Mouse (Mus musculus): Measurements from ENCODE around the gene P4hb. TPM values are rescaled to one million over a fixed set of nuclear protein-coding genes. Genes with fewer than 3 reads are reported as not detected.
"Not testable (repeated sequence)": the region's sequence is repeated elsewhere in the genome, so short reads cannot be mapped to it uniquely, and the experiment has no call there.

Gene P4hb
- total RNA-seq, 2 experiments from 2014 or later = 136 to 138 TPM

- intact Hi-C loops (cut with DNase I) = no loop called here
- no peak for DNase-seq (ENCODE audit: extremely low spot score in 1 of 2, low spot score in 2 of 2)
These were observed 52.0 kb downstream of the P4hb start for GRCm38 (mm10) chr11:120520967-120521540.

GRCm38 (mm10) chr11:120520498-120520897, 52.6 kb downstream of the P4hb start:
- intact Hi-C loops (cut with DNase I) = no loop called here
- DNase-seq (ENCODE audit: extremely low spot score in 1 of 2, low spot score in 2 of 2) = no peak

GRCm38 (mm10) chr11:120519738-120520137, 53.3 kb downstream of the P4hb start:
- intact Hi-C loops (cut with DNase I) = loop anchor here (2.0 kb wide), 1 partner anchor 53 kb away; the partner anchor contains the start of gene P4hb
- peak in 1 of 2 experiments; percentile 75 for DNase-seq (ENCODE audit: extremely low spot score in 1 of 2, low spot score in 2 of 2)

- DNase-seq (ENCODE audit: extremely low spot score in 1 of 2, low spot score in 2 of 2) = no peak
- intact Hi-C loops (cut with DNase I) = loop anchor here (2.0 kb wide), 1 partner anchor 54 kb away; the partner anchor contains the start of gene P4hb
These were observed 54.5 kb downstream of the P4hb start for GRCm38 (mm10) chr11:120518558-120518957.

- intact Hi-C loops (cut with DNase I) = loop anchor here (2.0 kb wide), 1 partner anchor 55 kb away; the partner anchor contains the start of gene P4hb
- peak; percentile 52 to 79 for DNase-seq (ENCODE audit: extremely low spot score in 1 of 2, low spot score in 2 of 2)
These were observed 55.0 kb downstream of the P4hb start for GRCm38 (mm10) chr11:120518027-120518426.

- no peak for DNase-seq (ENCODE audit: extremely low spot score in 1 of 2, low spot score in 2 of 2)
- intact Hi-C loops (cut with DNase I) = no loop called here
These were observed 55.9 kb downstream of the P4hb start for GRCm38 (mm10) chr11:120517147-120517546.

GRCm38 (mm10) chr11:120515611-120516010, 57.4 kb downstream of the P4hb start:
- peak; percentile 79 to 85 for DNase-seq (ENCODE audit: extremely low spot score in 1 of 2, low spot score in 2 of 2)
- intact Hi-C loops (cut with DNase I) = no loop called here

GRCm38 (mm10) chr11:120514262-120514661, 58.8 kb downstream of the P4hb start:
- DNase-seq (ENCODE audit: extremely low spot score in 1 of 2, low spot score in 2 of 2); intact Hi-C loops (cut with DNase I): not testable (repeated sequence)

GRCm38 (mm10) chr11:120512790-120513453, 60.1 kb downstream of the P4hb start:
- no peak for DNase-seq (ENCODE audit: extremely low spot score in 1 of 2, low spot score in 2 of 2)
- intact Hi-C loops (cut with DNase I) = no loop called here

- no peak for DNase-seq (ENCODE audit: extremely low spot score in 1 of 2, low spot score in 2 of 2)
- intact Hi-C loops (cut with DNase I) = no loop called here
These were observed 62.5 kb downstream of the P4hb start for GRCm38 (mm10) chr11:120510375-120511030.

Other genes with a start within 250 kb of the P4hb start
- gene Actg1, start 224.7 kb downstream of the P4hb start, total RNA-seq (2021) = 1,000 to 10,000 TPM; 2,375 to 2,523 TPM
- gene Fscn2, start 211.7 kb downstream of the P4hb start, total RNA-seq (2021) = not detected
- gene Faap100, start 194.5 kb downstream of the P4hb start, total RNA-seq (2021) = 10 to 100 TPM; 59.2 to 64.4 TPM
- 10 to 100 TPM; 63.1 to 70.3 TPM for gene Nploc4, start 135.5 kb downstream of the P4hb start, total RNA-seq (2021)
- not detected for gene Tspan10, start 130.6 kb downstream of the P4hb start, total RNA-seq (2021)
- gene Pde6g, start 119.8 kb downstream of the P4hb start, total RNA-seq (2021) = under 1 TPM; 0.24 to 0.34 TPM
- 10 to 100 TPM; 10.6 to 13.8 TPM for gene Oxld1, start 115.2 kb downstream of the P4hb start, total RNA-seq (2021)
- 10 to 100 TPM; 16.8 to 20.8 TPM for gene Ccdc137, start 115.1 kb downstream of the P4hb start, total RNA-seq (2021)
- gene Arl16, start 105.6 kb downstream of the P4hb start, total RNA-seq (2021) = 10 to 100 TPM; 60.9 to 61.0 TPM
- 10 to 100 TPM; 76.6 to 79.1 TPM for gene Mrpl12, start 88.6 kb downstream of the P4hb start, total RNA-seq (2021)
- gene Slc25a10, start 81.4 kb downstream of the P4hb start, total RNA-seq (2021) = 10 to 100 TPM; 23.4 to 26.6 TPM
- under 1 TPM in 1 of 2 experiments, not detected in 1; 0.26 TPM for gene Gcgr, start 42.6 kb downstream of the P4hb start, total RNA-seq (2021)
- gene Mcrip1, start 23.5 kb downstream of the P4hb start, total RNA-seq (2021) = 100 to 1,000 TPM; 103 to 110 TPM
- gene Ppp1r27, start 22.1 kb downstream of the P4hb start, total RNA-seq (2021) = not detected
- 100 to 1,000 TPM; 406 to 417 TPM for gene Arhgdia, start 8.4 kb upstream of the P4hb start, total RNA-seq (2021)
- 10 to 100 TPM; 69.3 to 76.5 TPM for gene Alyref, start 25.1 kb upstream of the P4hb start, total RNA-seq (2021)
- gene Anapc11, start 25.2 kb upstream of the P4hb start, total RNA-seq (2021) = 100 to 1,000 TPM; 102 to 110 TPM
- not detected for gene Npb, start 35.2 kb upstream of the P4hb start, total RNA-seq (2021)
- 100 to 1,000 TPM; 130 TPM for gene Pcyt2, start 44.7 kb upstream of the P4hb start, total RNA-seq (2021)
- gene Sirt7, start 52.0 kb upstream of the P4hb start, total RNA-seq (2021) = 10 to 100 TPM; 37.5 to 40.6 TPM
- 10 to 100 TPM; 84.4 to 84.7 TPM for gene Mafg, start 60.3 kb upstream of the P4hb start, total RNA-seq (2021)
- 1 to 10 TPM; 3.0 to 3.8 TPM for gene Pycr1, start 70.5 kb upstream of the P4hb start, total RNA-seq (2021)
- gene Myadml2, start 74.9 kb upstream of the P4hb start, total RNA-seq (2021) = 1 to 10 TPM; 3.1 to 3.5 TPM
- gene Notum, start 87.9 kb upstream of the P4hb start, total RNA-seq (2021) = 1 to 10 TPM; 4.2 to 5.7 TPM
- 10 to 100 TPM; 59.1 to 66.6 TPM for gene Aspscr1, start 99.7 kb upstream of the P4hb start, total RNA-seq (2021)
- 10 to 100 TPM; 24.5 to 26.0 TPM for gene Cenpx, start 140.5 kb upstream of the P4hb start, total RNA-seq (2021)
- gene Lrrc45, start 140.7 kb upstream of the P4hb start, total RNA-seq (2021) = 10 to 100 TPM; 58.3 to 66.0 TPM
- gene Rac3, start 148.2 kb upstream of the P4hb start, total RNA-seq (2021) = 100 to 1,000 TPM; 265 to 293 TPM
- gene Dcxr, start 154.0 kb upstream of the P4hb start, total RNA-seq (2021) = 1 to 10 TPM; 5.9 to 6.4 TPM
- gene Cbr2, start 158.9 kb upstream of the P4hb start, total RNA-seq (2021) = 1 to 10 TPM; 3.3 to 3.7 TPM
- 10 to 100 TPM; 25.0 to 46.6 TPM for gene Hmga1b, start 189.5 kb upstream of the P4hb start, total RNA-seq (2021)
- 10 to 100 TPM; 88.1 to 88.4 TPM for gene Rfng, start 211.0 kb upstream of the P4hb start, total RNA-seq (2021)
- 100 to 1,000 TPM; 147 to 148 TPM for gene Gps1, start 211.0 kb upstream of the P4hb start, total RNA-seq (2021)
- gene Dus1l, start 223.2 kb upstream of the P4hb start, total RNA-seq (2021) = 10 to 100 TPM; 37.4 to 40.7 TPM